Mouse (Mus musculus) small intestine, adult 2 months (tissue): Measurements from ENCODE around the gene Rapgef2. TPM values are rescaled to one million over a fixed set of nuclear protein-coding genes. Genes with fewer than 3 reads are reported as not detected.

ENCODE experiments used
- H3K27ac ChIP-seq: fragments of 200-500 bp; 2 replicates; pipeline ENCODE4 v1.5.1; 2012; ENCODE audit warnings: low read depth, low read length, control low read depth, inconsistent platforms; ENCODE audit not compliant: insufficient read depth
- H3K27me3 ChIP-seq: fragments of 200-500 bp; 2 replicates; pipeline ENCODE4 v1.6.1; 2012; ENCODE audit warnings: mild to moderate bottlenecking, moderate library complexity, low read length, inconsistent platforms; ENCODE audit not compliant: control insufficient read depth, insufficient read depth
- H3K36me3 ChIP-seq: fragments of 200-500 bp; 2 replicates; pipeline ENCODE4 v1.6.1; 2012; ENCODE audit warnings: mild to moderate bottlenecking, low read length, control low read depth, inconsistent platforms; ENCODE audit not compliant: control insufficient read depth, insufficient read depth
- H3K4me1 ChIP-seq: fragments of 200-500 bp; 2 replicates; pipeline ENCODE4 v1.6.1; 2012; ENCODE audit warnings: low read length, inconsistent platforms, mixed read lengths; ENCODE audit not compliant: control insufficient read depth, insufficient read depth, insufficient read length
- H3K4me3 ChIP-seq: fragments of 200-500 bp; 2 replicates; pipeline ENCODE4 v1.5.1; 2012; ENCODE audit warnings: low read depth, mild to moderate bottlenecking, control low read depth, inconsistent platforms, low read length, moderate library complexity
- CTCF ChIP-seq: fragments of 200-500 bp; IDR thresholded peaks from 2 replicates; pipeline ENCODE4 v1.5.1; 2012; ENCODE audit warnings: low read depth, mild to moderate bottlenecking, control low read depth, inconsistent platforms, low read length, moderate library complexity, mixed read lengths; ENCODE audit not compliant: insufficient replicate concordance, insufficient read length; ENCODE audit errors: extremely low read depth
- POLR2A ChIP-seq: fragments of 200-500 bp; IDR thresholded peaks from 2 replicates; pipeline ENCODE4 v1.6.1; 2012; ENCODE audit warnings: low read depth, mild to moderate bottlenecking, control low read depth, inconsistent platforms, low read length, moderate library complexity
- WGBS: fragments of 180-500 bp; shearing (Covaris S2); methylation state at CpG from one replicate; pipeline ENCODE4 v1.1.7; 2018; 5-methylcytosine and 5-hydroxymethylcytosine counted together
- polyA plus RNA-seq: library from polyadenylated mRNA; depleted of rRNA; stranded (reverse); fragments of >200 nt; gene quantifications from 2 replicates; pipeline ENCODE4 v1.2.3, GENCODE M21; 2012

Rapgef2 gene
- polyA plus RNA-seq, 1 experiment: 8.5 TPM

GRCm38 (mm10) chr3:79223281-79223680, 63.0 kb downstream of the Rapgef2 start:
- Histone ChIP-seq H3K4me3 (no peak overlapping the region), H3K27me3 (no peaks in the 10 kb centered on the region), H3K36me3 (no peaks in the 10 kb centered on the region), H3K27ac (no peak overlapping the region), H3K4me1 (peaks cover 19% of the 10 kb centered on the region; the same call in 1 of the 2 replicates)
- 23% methylated on average over 8 of the region's 8 CpGs for WGBS
- no peak for TF ChIP-seq CTCF
- TF ChIP-seq POLR2A: no peak

- Histone ChIP-seq H3K27me3 (no peaks in the 10 kb centered on the region), H3K27ac (no peak overlapping the region), H3K4me1 (peaks cover 19% of the 10 kb centered on the region; the same call in 1 of the 2 replicates), H3K4me3 (no peak overlapping the region), H3K36me3 (no peaks in the 10 kb centered on the region)
- no peak for TF ChIP-seq CTCF
- TF ChIP-seq POLR2A: no peak
- 16% methylated on average over 13 of the region's 13 CpGs for WGBS
Measured at GRCm38 (mm10) chr3:79222192-79222960, 63.9 kb downstream of the Rapgef2 start.

GRCm38 (mm10) chr3:79221296-79222191, 64.8 kb downstream of the Rapgef2 start:
- H3K4me1 ChIP-seq: peaks cover 19% of the 10 kb centered on the region; the same call in 1 of the 2 replicates
- H3K4me3 ChIP-seq: no peak overlapping the region
- no peaks in the 10 kb centered on the region for H3K27me3 ChIP-seq
- H3K27ac ChIP-seq: no peak overlapping the region
- H3K36me3 ChIP-seq: no peaks in the 10 kb centered on the region
- TF ChIP-seq POLR2A: no peak
- TF ChIP-seq CTCF: peak; percentile 20; the same call in 1 of the 2 replicates
- 23% methylated on average over 9 of the region's 9 CpGs for WGBS

GRCm38 (mm10) chr3:79219144-79219930, 67.0 kb downstream of the Rapgef2 start:
- Histone ChIP-seq H3K27ac (peak overlapping the region; percentile 27; the same call in 1 of the 2 replicates), H3K4me1 (peaks cover 19% of the 10 kb centered on the region; the same call in 1 of the 2 replicates), H3K36me3 (no peaks in the 10 kb centered on the region), H3K27me3 (no peaks in the 10 kb centered on the region), H3K4me3 (no peak overlapping the region)
- TF ChIP-seq CTCF: no peak
- TF ChIP-seq POLR2A: no peak
- 70% methylated on average over 10 of the region's 10 CpGs for WGBS

GRCm38 (mm10) chr3:79218566-79219051, 67.7 kb downstream of the Rapgef2 start:
- 73% methylated on average over 4 of the region's 4 CpGs for WGBS
- Histone ChIP-seq H3K36me3 (no peaks in the 10 kb centered on the region), H3K27ac (0 out of 2 replicates have a peak overlapping the region, but pooled peaks have one; percentile 27), H3K27me3 (no peaks in the 10 kb centered on the region), H3K4me1 (peaks cover 17% of the 10 kb centered on the region; the same call in 1 of the 2 replicates), H3K4me3 (no peak overlapping the region)
- TF ChIP-seq CTCF (no peak), POLR2A (no peak)

- WGBS: 59% methylated on average over 5 of the region's 5 CpGs
- TF ChIP-seq CTCF (no peak), POLR2A (no peak)
Measured at GRCm38 (mm10) chr3:79210243-79210642, 76.1 kb downstream of the Rapgef2 start.

More at GRCm38 (mm10) chr3:79210243-79210642, 76.1 kb downstream of the Rapgef2 start:
- Histone ChIP-seq H3K36me3 (peaks cover 2% of the 10 kb centered on the region; the same call in 1 of the 2 replicates), H3K4me1 (peaks cover 7% of the 10 kb centered on the region; the same call in 1 of the 2 replicates), H3K4me3 (no peak overlapping the region), H3K27me3 (no peaks in the 10 kb centered on the region), H3K27ac (no peak overlapping the region)
